Mouse (Mus musculus): ENCODE data around the gene Zic2. TPM values are rescaled to one million over a fixed set of nuclear protein-coding genes. Genes with fewer than 3 reads are reported as not detected.

Gene Zic2
- polyA plus RNA-seq, 1 experiment from 2014 or later, result 1.6 TPM

DNA sequence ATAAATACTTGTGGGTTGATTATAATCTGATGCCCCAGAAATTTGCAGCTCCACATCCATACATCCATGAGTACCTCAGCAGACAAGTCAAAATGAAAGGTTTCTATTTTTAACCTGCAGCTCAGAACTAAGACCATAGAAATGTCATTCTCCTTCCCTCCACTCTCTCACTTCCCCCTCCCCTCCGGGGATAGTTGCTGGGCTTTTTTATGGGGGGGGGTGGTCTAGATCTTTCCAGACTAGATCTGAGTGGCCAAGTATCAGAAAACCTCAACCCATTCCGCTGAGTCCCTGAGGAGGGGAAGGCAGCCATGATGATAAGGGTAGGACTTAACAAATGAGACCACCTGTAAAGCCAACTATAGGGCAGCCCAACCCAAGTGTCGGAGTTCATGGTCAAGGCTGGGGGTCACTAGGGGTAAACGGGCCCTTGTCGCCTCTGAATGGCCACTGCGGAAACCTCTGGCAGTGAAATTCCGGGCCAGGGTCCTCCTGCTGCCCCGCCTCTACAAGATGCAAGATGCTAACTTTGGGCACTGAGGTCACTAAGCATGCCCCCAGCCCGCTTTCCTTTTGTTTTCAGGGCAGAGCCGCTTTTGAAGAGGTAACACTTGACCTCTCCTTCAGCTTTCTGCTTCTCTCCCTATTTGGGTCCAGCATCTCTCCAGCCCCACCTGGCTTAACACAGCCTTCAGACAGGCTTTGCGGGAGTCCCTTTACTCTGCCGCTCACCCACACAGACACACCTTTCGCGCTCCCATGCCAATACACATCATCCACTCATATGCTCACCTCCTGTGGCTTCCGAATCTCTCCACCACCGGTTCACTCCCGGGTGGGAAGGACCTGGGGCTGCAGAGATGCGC, 8.6 kb downstream of the Zic2 start:
- H3K4me2 ChIP-seq (ENCODE audit: low read depth, low read length), result no peak overlapping the region
- DNase-seq (ENCODE audit: low spot score), result no peak
- H3K36me3 ChIP-seq (ENCODE audit: control insufficient read depth, insufficient read depth, low read length), result no peaks in the 10 kb centered on the region
- H3K9ac ChIP-seq (ENCODE audit: low read depth, low read length), result no peak overlapping the region
- no peak overlapping the region for H3K27ac ChIP-seq (replicated peaks; ENCODE audit: low read depth, low read length)
- no peaks in the 10 kb centered on the region for H3K9me3 ChIP-seq (ENCODE audit: control insufficient read depth, low read length)
- H3K4me1 ChIP-seq (ENCODE audit: control insufficient read depth, insufficient read depth, low read length), result no peaks in the 10 kb centered on the region
- H3K4me3 ChIP-seq (ENCODE audit: low read depth, low read length), result no peak overlapping the region
- 6% methylated on average over 18 of the region's 18 CpGs for WGBS
- peaks cover 92% of the 10 kb centered on the region for H3K27me3 ChIP-seq (replicated peaks; ENCODE audit: control insufficient read depth, insufficient read depth, low read length)
- no peak for ATAC-seq (ENCODE audit: low read depth)

DNA sequence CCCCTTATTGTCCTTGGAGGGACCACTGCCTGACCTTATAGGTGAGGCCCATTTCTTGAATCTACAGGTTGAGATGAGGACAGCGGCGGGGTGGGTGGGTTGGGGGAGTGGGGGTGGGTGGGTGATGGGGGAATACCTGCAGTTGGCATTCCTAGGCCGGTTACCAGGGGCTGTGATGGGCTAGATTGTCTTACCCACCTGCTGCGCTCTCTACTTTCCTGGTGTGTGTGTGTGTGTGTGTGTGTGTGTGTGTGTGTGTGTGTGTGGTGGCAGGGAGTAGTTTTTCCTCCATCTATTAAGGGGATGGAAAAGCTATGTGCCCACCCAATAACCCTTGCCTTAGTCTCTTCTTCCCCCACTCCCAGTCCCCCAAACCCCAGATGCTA, 9.2 kb downstream of the Zic2 start:
- H3K4me1 ChIP-seq (ENCODE audit: control insufficient read depth, insufficient read depth, low read length), result no peaks in the 10 kb centered on the region
- H3K4me3 ChIP-seq (ENCODE audit: low read depth, low read length), result no peak overlapping the region
- no peak overlapping the region for H3K4me2 ChIP-seq (ENCODE audit: low read depth, low read length)
- H3K27me3 ChIP-seq (replicated peaks; ENCODE audit: control insufficient read depth, insufficient read depth, low read length), result peaks cover 90% of the 10 kb centered on the region
- H3K27ac ChIP-seq (replicated peaks; ENCODE audit: low read depth, low read length), result no peak overlapping the region
- no peaks in the 10 kb centered on the region for H3K36me3 ChIP-seq (ENCODE audit: control insufficient read depth, insufficient read depth, low read length)
- H3K9ac ChIP-seq (ENCODE audit: low read depth, low read length), result no peak overlapping the region
- whole genome bisulfite sequencing, result 7% methylated on average over 2 of the region's 4 CpGs
- no peaks in the 10 kb centered on the region for H3K9me3 ChIP-seq (ENCODE audit: control insufficient read depth, low read length)
- ATAC-seq (ENCODE audit: low read depth), result no peak
- no peak for DNase-seq (ENCODE audit: low spot score)

- Histone ChIP-seq H3K4me1 (ENCODE audit: control insufficient read depth, insufficient read depth, low read length) (no peaks in the 10 kb centered on the region), H3K4me2 (ENCODE audit: low read depth, low read length) (no peak overlapping the region; the same call in 1 of the 2 replicates), H3K4me3 (ENCODE audit: low read depth, low read length) (no peak overlapping the region), H3K27me3 (replicated peaks; ENCODE audit: control insufficient read depth, insufficient read depth, low read length) (peaks cover 92% of the 10 kb centered on the region), H3K36me3 (ENCODE audit: control insufficient read depth, insufficient read depth, low read length) (no peaks in the 10 kb centered on the region), H3K27ac (replicated peaks; ENCODE audit: low read depth, low read length) (no peak overlapping the region), H3K9me3 (ENCODE audit: control insufficient read depth, low read length) (no peaks in the 10 kb centered on the region), H3K9ac (ENCODE audit: low read depth, low read length) (no peak overlapping the region)
- ATAC-seq (ENCODE audit: low read depth) (no peak), DNase-seq (ENCODE audit: low spot score) (no peak)
- WGBS, result 3% methylated on average over 22 of the region's 24 CpGs
Measured at GRCm38 (mm10) chr14:122484844-122485551, 9.8 kb downstream of the Zic2 start.

DNA sequence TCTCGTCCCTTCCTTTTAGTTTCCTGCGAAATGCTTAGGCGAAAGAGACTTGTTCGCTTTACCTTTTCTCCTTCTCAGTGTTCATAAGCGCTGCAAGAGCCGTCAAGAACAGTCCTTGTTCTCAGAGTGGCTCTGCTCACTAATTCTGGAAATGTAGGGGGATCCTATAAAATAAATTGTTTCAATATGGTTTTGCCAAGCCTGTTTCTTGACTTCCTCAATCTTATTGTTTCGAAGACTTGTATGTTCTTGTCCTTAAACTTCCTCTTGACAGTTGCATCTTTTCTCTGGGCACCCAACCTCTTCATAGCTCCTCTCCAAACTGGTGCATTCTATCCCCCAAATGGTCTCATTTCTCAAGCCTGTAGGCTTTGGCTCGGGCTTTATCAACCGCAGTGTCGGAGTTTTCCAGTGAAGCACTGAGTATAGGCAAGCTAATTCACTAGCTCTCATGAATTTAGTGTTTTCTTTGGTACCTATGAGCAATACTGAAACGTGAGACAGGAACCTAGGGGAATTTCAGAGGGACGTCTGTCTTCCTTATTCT, 10.5 kb downstream of the Zic2 start:
- peaks cover 93% of the 10 kb centered on the region for H3K27me3 ChIP-seq (replicated peaks; ENCODE audit: control insufficient read depth, insufficient read depth, low read length)
- no peaks in the 10 kb centered on the region for H3K9me3 ChIP-seq (ENCODE audit: control insufficient read depth, low read length)
- no peak overlapping the region for H3K9ac ChIP-seq (ENCODE audit: low read depth, low read length)
- no peak overlapping the region for H3K4me3 ChIP-seq (ENCODE audit: low read depth, low read length)
- WGBS, result 2% methylated on average over 12 of the region's 12 CpGs
- no peak overlapping the region for H3K27ac ChIP-seq (replicated peaks; ENCODE audit: low read depth, low read length)
- no peaks in the 10 kb centered on the region for H3K36me3 ChIP-seq (ENCODE audit: control insufficient read depth, insufficient read depth, low read length)
- H3K4me2 ChIP-seq (ENCODE audit: low read depth, low read length), result no peak overlapping the region; the same call in 1 of the 2 replicates
- H3K4me1 ChIP-seq (ENCODE audit: control insufficient read depth, insufficient read depth, low read length), result no peaks in the 10 kb centered on the region
- no peak for ATAC-seq (ENCODE audit: low read depth)
- DNase-seq (ENCODE audit: low spot score), result no peak

- no peak overlapping the region for H3K9ac ChIP-seq (ENCODE audit: low read depth, low read length)
- no peak overlapping the region for H3K4me3 ChIP-seq (ENCODE audit: low read depth, low read length)
- H3K27me3 ChIP-seq (replicated peaks; ENCODE audit: control insufficient read depth, insufficient read depth, low read length), result peaks cover 93% of the 10 kb centered on the region
- no peaks in the 10 kb centered on the region for H3K36me3 ChIP-seq (ENCODE audit: control insufficient read depth, insufficient read depth, low read length)
- H3K4me1 ChIP-seq (ENCODE audit: control insufficient read depth, insufficient read depth, low read length), result no peaks in the 10 kb centered on the region
- WGBS, result 14% methylated on average over 1 of the region's 1 CpGs
- no peak for DNase-seq (ENCODE audit: low spot score)
- H3K9me3 ChIP-seq (ENCODE audit: control insufficient read depth, low read length), result no peaks in the 10 kb centered on the region
- ATAC-seq (ENCODE audit: low read depth), result no peak
- H3K4me2 ChIP-seq (ENCODE audit: low read depth, low read length), result no peak overlapping the region
- no peak overlapping the region for H3K27ac ChIP-seq (replicated peaks; ENCODE audit: low read depth, low read length)
Measured at GRCm38 (mm10) chr14:122486611-122487010, 11.4 kb downstream of the Zic2 start.

DNA sequence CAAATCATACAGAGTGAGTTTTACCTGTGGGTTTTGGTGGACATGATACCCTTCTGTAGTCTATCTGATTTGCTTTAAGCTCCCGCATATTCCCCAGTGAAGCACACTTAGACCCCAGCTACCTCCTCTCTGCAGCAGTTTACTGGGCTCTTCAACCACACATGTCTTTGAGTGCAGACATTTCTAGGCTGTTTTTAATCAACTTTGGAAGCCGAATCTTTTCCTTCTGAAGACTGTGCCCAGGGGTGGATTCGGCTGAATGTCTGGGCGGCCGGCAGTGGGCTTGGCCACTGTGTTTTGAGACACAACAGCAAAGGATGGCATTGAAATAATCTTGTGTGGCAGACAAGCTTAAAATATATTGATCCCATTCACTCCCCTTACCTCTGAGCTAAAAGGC, 12.1 kb downstream of the Zic2 start:
- peaks cover 88% of the 10 kb centered on the region for H3K27me3 ChIP-seq (replicated peaks; ENCODE audit: control insufficient read depth, insufficient read depth, low read length)
- H3K4me3 ChIP-seq (ENCODE audit: low read depth, low read length), result no peak overlapping the region
- 9% methylated on average over 5 of the region's 5 CpGs for WGBS
- no peaks in the 10 kb centered on the region for H3K36me3 ChIP-seq (ENCODE audit: control insufficient read depth, insufficient read depth, low read length)
- no peak for DNase-seq (ENCODE audit: low spot score)
- no peaks in the 10 kb centered on the region for H3K4me1 ChIP-seq (ENCODE audit: control insufficient read depth, insufficient read depth, low read length)
- no peak for ATAC-seq (ENCODE audit: low read depth)
- no peak overlapping the region for H3K4me2 ChIP-seq (ENCODE audit: low read depth, low read length)
- no peak overlapping the region for H3K27ac ChIP-seq (replicated peaks; ENCODE audit: low read depth, low read length)
- no peak overlapping the region for H3K9ac ChIP-seq (ENCODE audit: low read depth, low read length)
- H3K9me3 ChIP-seq (ENCODE audit: control insufficient read depth, low read length), result no peaks in the 10 kb centered on the region

DNA sequence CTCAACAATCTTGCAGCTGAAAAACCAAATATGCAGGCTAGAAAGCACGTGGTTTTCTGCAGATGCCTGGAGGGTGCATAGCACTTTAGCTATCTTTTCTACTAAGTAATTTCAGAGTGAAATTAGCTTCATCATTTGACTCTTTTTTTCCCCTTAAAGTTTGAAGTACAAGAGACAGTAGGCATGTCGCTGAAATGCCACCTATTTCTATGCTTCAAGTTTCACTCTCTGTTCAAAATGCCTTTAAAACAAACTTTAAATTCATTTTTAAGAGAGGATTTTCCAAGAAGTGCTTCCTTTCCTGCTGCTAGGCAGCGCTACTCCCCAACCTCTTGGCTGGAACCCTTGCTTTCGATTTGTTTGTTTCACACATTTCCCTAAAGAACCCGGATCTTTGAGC, 13.8 kb downstream of the Zic2 start:
- Histone ChIP-seq H3K36me3 (ENCODE audit: control insufficient read depth, insufficient read depth, low read length) (no peaks in the 10 kb centered on the region), H3K9me3 (ENCODE audit: control insufficient read depth, low read length) (0 out of 2 replicates have a peak, but pooled peaks cover 3% of the 10 kb centered on the region), H3K4me3 (ENCODE audit: low read depth, low read length) (no peak overlapping the region), H3K4me1 (ENCODE audit: control insufficient read depth, insufficient read depth, low read length) (no peaks in the 10 kb centered on the region), H3K27ac (replicated peaks; ENCODE audit: low read depth, low read length) (no peak overlapping the region), H3K9ac (ENCODE audit: low read depth, low read length) (no peak overlapping the region), H3K27me3 (replicated peaks; ENCODE audit: control insufficient read depth, insufficient read depth, low read length) (peaks cover 83% of the 10 kb centered on the region), H3K4me2 (ENCODE audit: low read depth, low read length) (peak overlapping the region; percentile 3; the same call in 1 of the 2 replicates)
- DNase-seq (ENCODE audit: low spot score) (no peak), ATAC-seq (ENCODE audit: low read depth) (no peak)
- under 1% methylated on average over 5 of the region's 5 CpGs for WGBS

DNA sequence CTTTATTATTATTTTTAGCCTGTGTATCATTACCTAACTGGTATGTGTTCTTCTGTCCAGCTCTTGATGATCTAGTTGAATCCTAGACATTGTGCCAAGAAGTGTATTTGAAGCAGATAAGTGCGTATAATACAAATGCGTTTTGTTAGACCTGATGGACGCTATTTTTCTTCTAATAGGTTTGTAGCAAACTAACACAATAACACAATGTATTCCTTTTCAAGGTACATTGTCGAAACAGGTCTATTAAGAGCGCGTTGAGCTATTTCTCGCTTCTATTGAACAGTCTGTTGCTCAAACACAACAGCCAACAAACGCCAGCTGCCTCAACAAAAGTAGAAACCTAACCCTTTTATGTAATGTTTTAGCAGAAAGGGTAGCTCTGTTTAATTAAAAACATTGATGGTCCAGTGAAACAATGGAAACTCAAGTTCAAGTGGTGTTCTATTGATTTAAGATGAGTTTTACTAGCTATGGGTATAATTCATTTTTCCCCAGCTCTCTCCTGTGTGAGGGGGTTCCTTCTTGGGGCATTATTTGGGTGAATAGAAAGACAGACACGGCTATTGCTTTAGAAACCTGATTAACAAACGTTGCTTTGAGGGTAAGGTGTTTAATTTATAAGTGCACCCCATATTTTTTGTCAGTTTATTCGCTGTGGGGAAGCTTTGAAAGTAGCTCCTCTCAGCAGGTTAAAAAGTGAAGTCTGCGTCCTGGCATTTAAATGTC, 14.6 kb downstream of the Zic2 start:
- no peak overlapping the region for H3K27ac ChIP-seq (replicated peaks; ENCODE audit: low read depth, low read length)
- H3K4me3 ChIP-seq (ENCODE audit: low read depth, low read length), result peak overlapping the region; percentile 30; the same call in 1 of the 2 replicates
- H3K36me3 ChIP-seq (ENCODE audit: control insufficient read depth, insufficient read depth, low read length), result no peaks in the 10 kb centered on the region
- WGBS, result 6% methylated on average over 12 of the region's 12 CpGs
- peak overlapping the region; percentile 44; the same call in 1 of the 2 replicates for H3K4me2 ChIP-seq (ENCODE audit: low read depth, low read length)
- no peak overlapping the region for H3K9ac ChIP-seq (ENCODE audit: low read depth, low read length)
- DNase-seq (ENCODE audit: low spot score) (no peak), ATAC-seq (ENCODE audit: low read depth) (no peak)
- no peaks in the 10 kb centered on the region for H3K4me1 ChIP-seq (ENCODE audit: control insufficient read depth, insufficient read depth, low read length)
- H3K27me3 ChIP-seq (replicated peaks; ENCODE audit: control insufficient read depth, insufficient read depth, low read length), result peaks cover 75% of the 10 kb centered on the region
- H3K9me3 ChIP-seq (ENCODE audit: control insufficient read depth, low read length), result 0 out of 2 replicates have a peak, but pooled peaks cover 3% of the 10 kb centered on the region

Data from embryonic facial prominence, embryonic 14.5 days (tissue).